ENCODE assay signal across 8 mouse cellular contexts in the genomic region with DNA sequence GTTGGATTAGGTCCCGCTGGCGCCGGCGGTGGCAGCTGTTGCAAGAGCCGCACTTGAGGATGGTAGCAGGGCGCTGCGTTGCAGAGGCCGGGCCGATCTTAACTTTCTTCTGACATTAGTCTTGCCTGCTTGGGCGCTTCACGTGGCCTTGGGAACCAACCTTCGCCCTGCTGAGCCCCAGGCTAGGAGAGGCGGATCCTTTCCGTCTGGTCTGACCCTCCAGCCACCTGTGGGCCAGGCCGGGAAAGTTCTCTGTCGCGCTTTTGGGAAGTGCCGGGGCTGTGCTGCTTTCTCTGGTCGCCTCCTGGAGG. TPM values are rescaled to one million over a fixed set of nuclear protein-coding genes. Genes with fewer than 3 reads are reported as not detected.
DNase-seq lines count a peak whose midpoint lies in the region; ATAC-seq and TF ChIP-seq lines count a peak whose summit lies in the region.

A gene (minus strand): TSS at position 223 of the 311 bp plus-strand sequence.

- H3K36me3 ChIP-seq in heart, postnatal 0 days (replicated peaks; ENCODE audit: control insufficient read depth, insufficient read depth, low read length), result no peaks in the 10 kb centered on the region
- H3K36me3 ChIP-seq in stomach, embryonic 15.5 days, result no peaks in the 10 kb centered on the region

- peak within 1 kb of the TSS; percentile 32 for H3K4me3 ChIP-seq in heart, postnatal 0 days (ENCODE audit: low read depth, low read length)
- peak within 1 kb of the TSS; percentile 38 for H3K4me3 ChIP-seq in stomach, embryonic 15.5 days (replicated peaks)

- peak within 1 kb of the TSS; percentile 45; the same call in 1 of the 2 replicates for H3K9ac ChIP-seq in heart, postnatal 0 days (replicated peaks; ENCODE audit: low read depth, low read length)
- H3K9ac ChIP-seq in stomach, embryonic 15.5 days, result peak within 1 kb of the TSS; percentile 32; the same call in 1 of the 2 replicates

- H3K27me3 ChIP-seq in heart, postnatal 0 days (ENCODE audit: control insufficient read depth, insufficient read depth, low read length), result 0 out of 2 replicates have a peak, but pooled peaks cover 11% of the 10 kb centered on the region
- H3K27me3 ChIP-seq in stomach, embryonic 15.5 days (replicated peaks), result peaks cover 11% of the 10 kb centered on the region

- peak within 1 kb of the TSS; percentile 54 for H3K4me2 ChIP-seq in heart, postnatal 0 days (ENCODE audit: low read depth, low read length)
- peak within 1 kb of the TSS; percentile 77 for H3K4me2 ChIP-seq in stomach, embryonic 15.5 days

- WGBS in heart, postnatal 0 days, result 4% methylated on average over 19 of the region's 19 CpGs
- 4% methylated on average over 19 of the region's 19 CpGs for WGBS in stomach, embryonic 15.5 days

- no peaks in the 10 kb centered on the region for H3K9me3 ChIP-seq in heart, postnatal 0 days (replicated peaks; ENCODE audit: control insufficient read depth, low read length)
- no peaks in the 10 kb centered on the region for H3K9me3 ChIP-seq in stomach, embryonic 15.5 days

- no peak for ATAC-seq in CD4-positive, CD25-positive, alpha-beta regulatory T cell, adult 4 months
- peak; percentile 71 for ATAC-seq in heart, postnatal 0 days (ENCODE audit: insufficient read depth, low read depth)
- peak; percentile 77 for ATAC-seq in megakaryocyte progenitor cell, adult 5-6 weeks (replicated peaks; ENCODE audit: poor library complexity)
- ATAC-seq in stomach, embryonic 15.5 days (ENCODE audit: insufficient read depth, low FRiP score, low read depth), result peak; percentile 73; the same call in 1 of the 2 replicates

- no peaks in the 10 kb centered on the region for H3K4me1 ChIP-seq in heart, postnatal 0 days (ENCODE audit: control insufficient read depth, insufficient read depth)
- peaks cover 10% of the 10 kb centered on the region for H3K4me1 ChIP-seq in stomach, embryonic 15.5 days

- peak; percentile 10 for DNase-seq in CD4-positive, CD25-positive, alpha-beta regulatory T cell, adult 2 months (ENCODE audit: low read depth, low spot score)
- peak; percentile 74 for DNase-seq in fat pad, adult 2 months (ENCODE audit: extremely low read depth, low read depth, low spot score)
- no peak for DNase-seq in heart, postnatal 0 days (ENCODE audit: low spot score)
- DNase-seq in kidney, postnatal 25 days, result peak; percentile 70 to 87
- DNase-seq in right cerebral cortex, postnatal 14 days, result no peak

- H3K27ac ChIP-seq in heart, postnatal 0 days (ENCODE audit: low read depth), result no peak within 1 kb of the TSS
- H3K27ac ChIP-seq in stomach, embryonic 15.5 days, result no peak within 1 kb of the TSS

- no peak for TF ChIP-seq CTCF in heart, postnatal 0 days (IDR thresholded peaks at IDR 0.05; ENCODE audit: low read depth)

- no peak for TF ChIP-seq EP300 in heart, postnatal 0 days (IDR thresholded peaks at IDR 0.05; ENCODE audit: low read depth)

RNA-seq across cellular contexts. Expression of the gene that starts here (rescaled TPM):
- 1 to 10 TPM; 1.2 to 1.4 TPM for polyA plus RNA-seq in CD4-positive, CD25-positive, alpha-beta regulatory T cell, adult 4 months (2017; shearing (Covaris generic))
- total RNA-seq in heart, postnatal 0 days (2014; rRNA removed; ENCODE audit: low replicate concordance), result 6.1 and 11.9 TPM in 2 replicates
- polyA plus RNA-seq in heart, postnatal 0 days (2015; fragmentation: Nextera tagmentation; extraction: Ambion mirVana), result 11.7 and 13.3 TPM in 2 replicates
- 12.0 and 16.3 TPM in 2 replicates for total RNA-seq in megakaryocyte progenitor cell, adult 5-6 weeks (2015)
- 10.5 and 10.8 TPM in 2 replicates for total RNA-seq in megakaryocyte progenitor cell, adult 5-6 weeks (2017)
- 15.1 and 20.1 TPM in 2 replicates for polyA plus RNA-seq in stomach, embryonic 15.5 days (2015; fragmentation: Nextera tagmentation; extraction: Ambion mirVana)

Comparison
In these comparisons a context has a peak if more than half of its experiments do, and no peak if none do; other contexts are left out.
1. DNase-seq: peak in CD4-positive, CD25-positive, alpha-beta regulatory T cell, adult 2 months (single experiment), fat pad, adult 2 months (single experiment) and kidney, postnatal 25 days (2 of 2); none in heart, postnatal 0 days (single experiment) and right cerebral cortex, postnatal 14 days (single experiment).